Mouse (Mus musculus) layer of hippocampus, adult 9-11 months (tissue): ENCODE data around the gene Ppp1r1a.

Source experiments
- DNase-seq: peaks from one replicate; pipeline ENCODE4 v3.0.0; 2022

Gene Ppp1r1a

GRCm38 (mm10) chr15:103513621-103514031, 24.2 kb downstream of the Ppp1r1a start:
- DNase-seq = no peak

- DNase-seq = peak; percentile 75
Measured at GRCm38 (mm10) chr15:103511652-103512051, 26.2 kb downstream of the Ppp1r1a start.

- DNase-seq = no peak
Measured at GRCm38 (mm10) chr15:103509317-103509716, 28.5 kb downstream of the Ppp1r1a start.

- DNase-seq = no peak
Measured at GRCm38 (mm10) chr15:103503660-103504059, 34.1 kb downstream of the Ppp1r1a start.

GRCm38 (mm10) chr15:103503251-103503600, 34.6 kb downstream of the Ppp1r1a start:
- no peak for DNase-seq

- DNase-seq = peak; percentile 50
Measured at GRCm38 (mm10) chr15:103502435-103503250, 35.2 kb downstream of the Ppp1r1a start, which contains the start of gene Pde1b. TSS of gene Pde1b (plus strand) at chr15:103503034.

GRCm38 (mm10) chr15:103501186-103501585, 36.6 kb downstream of the Ppp1r1a start:
- DNase-seq = no peak

GRCm38 (mm10) chr15:103500723-103501122, 37.1 kb downstream of the Ppp1r1a start:
- no peak for DNase-seq

- DNase-seq = no peak
Measured at GRCm38 (mm10) chr15:103498157-103498556, 39.6 kb downstream of the Ppp1r1a start.

- no peak for DNase-seq
Measured at GRCm38 (mm10) chr15:103496204-103497140, 41.3 kb downstream of the Ppp1r1a start.

GRCm38 (mm10) chr15:103488336-103488735, 49.5 kb downstream of the Ppp1r1a start:
- DNase-seq = no peak

- no peak for DNase-seq
Measured at GRCm38 (mm10) chr15:103486658-103487057, 51.1 kb downstream of the Ppp1r1a start.

GRCm38 (mm10) chr15:103485106-103485505, 52.7 kb downstream of the Ppp1r1a start:
- DNase-seq = no peak

- DNase-seq = no peak
Measured at GRCm38 (mm10) chr15:103484490-103484889, 53.3 kb downstream of the Ppp1r1a start.

- no peak for DNase-seq
Measured at GRCm38 (mm10) chr15:103482488-103482887, 55.3 kb downstream of the Ppp1r1a start.
